Mouse (Mus musculus): ENCODE measurements around the gene Slc2a8.

DNA sequence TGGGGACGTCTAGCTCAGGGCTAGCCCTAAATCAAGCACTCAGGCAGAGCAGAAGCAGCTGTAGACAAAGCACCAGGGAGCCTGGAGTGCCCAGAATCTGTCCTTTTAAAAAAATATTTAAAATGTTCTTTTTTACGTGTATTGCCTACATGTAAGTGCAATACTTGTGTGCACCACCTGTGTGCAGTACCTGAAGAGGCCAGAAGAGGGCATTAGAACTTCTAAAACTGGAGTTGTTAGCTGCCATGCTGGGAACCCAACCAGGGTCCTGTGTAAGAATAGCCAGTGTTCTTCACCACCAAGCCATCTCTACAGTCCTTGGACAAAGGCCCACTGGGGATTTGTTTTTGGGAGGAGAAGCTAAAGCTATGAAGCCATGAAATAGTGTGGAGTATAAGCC is 27.3 kb downstream of the Slc2a8 start:
- no peak for TF ChIP-seq GATA1 (IDR thresholded peaks at IDR 0.05; ENCODE audit: borderline replicate concordance, low read length)
- no peak for TF ChIP-seq FLI1 (IDR thresholded peaks at IDR 0.05; ENCODE audit: low read length)
